Mouse (Mus musculus) adrenal gland, postnatal 10 days (tissue): ENCODE measurements around the gene Zfp652. TPM values are rescaled to one million over a fixed set of nuclear protein-coding genes. Genes with fewer than 3 reads are reported as not detected.
"Not testable (repeated sequence)": the region's sequence is repeated elsewhere in the genome, so short reads cannot be mapped to it uniquely, and the experiment has no call there.

Experiments
- DNase-seq: peaks from one replicate; pipeline ENCODE4 v3.0.0; 2021; ENCODE audit warnings: mixed read lengths
- total RNA-seq, 2 experiments: library from RNA; stranded (reverse); gene quantifications; 2 replicates each; pipeline ENCODE4 v1.2.3; 2021

Zfp652 gene
- total RNA-seq, 2 experiments from 2014 or later = 42.8 to 46.6 TPM

DNA sequence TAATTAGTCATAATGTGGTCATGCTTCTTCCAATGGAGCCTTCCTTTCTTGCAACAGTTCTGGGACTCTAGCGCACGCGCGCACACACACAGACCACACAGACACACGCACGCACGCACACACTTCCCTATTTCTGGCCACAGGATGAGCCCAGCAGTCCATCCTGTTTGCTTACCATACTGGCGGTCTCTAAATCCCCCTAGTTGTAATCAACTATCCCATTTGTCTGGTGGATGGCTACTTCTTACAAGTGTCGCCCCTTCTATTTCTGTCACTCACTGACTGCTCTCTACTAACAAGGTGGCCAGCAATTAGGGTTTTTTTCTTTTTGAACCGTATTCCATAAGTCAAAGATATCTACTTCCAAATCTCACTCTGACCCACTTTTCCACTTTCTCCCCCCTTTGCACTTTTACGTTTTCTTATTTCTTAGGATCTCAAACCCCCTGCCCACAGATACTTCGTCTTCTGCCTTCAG is 349 bp upstream of the Zfp652 start:
- DNase-seq = peak; percentile 50

GRCm38 (mm10) chr11:95713225-95713810 is 845 bp downstream of the Zfp652 start:
- peak; percentile 58 for DNase-seq

DNA sequence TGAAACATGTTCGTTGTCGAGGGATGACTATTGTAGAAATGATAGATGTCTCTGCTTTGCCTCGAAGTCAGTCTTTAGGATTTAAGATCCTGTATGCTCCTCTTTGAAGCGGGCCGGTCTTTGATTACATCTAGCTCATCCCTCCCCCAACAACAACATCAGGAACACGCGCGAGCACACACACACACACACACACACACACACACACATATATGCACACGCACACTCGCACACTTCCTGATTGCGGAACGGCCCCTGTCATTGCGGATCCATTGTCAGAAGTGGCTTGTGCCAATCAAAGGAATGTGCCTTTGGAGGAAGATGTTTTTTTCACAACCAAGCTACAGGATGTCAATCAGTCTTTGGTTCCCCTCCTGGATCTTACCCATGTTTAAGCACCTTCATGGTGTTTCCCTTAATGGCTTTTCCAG is 1.4 kb downstream of the Zfp652 start:
- DNase-seq = peak; percentile 18

DNA sequence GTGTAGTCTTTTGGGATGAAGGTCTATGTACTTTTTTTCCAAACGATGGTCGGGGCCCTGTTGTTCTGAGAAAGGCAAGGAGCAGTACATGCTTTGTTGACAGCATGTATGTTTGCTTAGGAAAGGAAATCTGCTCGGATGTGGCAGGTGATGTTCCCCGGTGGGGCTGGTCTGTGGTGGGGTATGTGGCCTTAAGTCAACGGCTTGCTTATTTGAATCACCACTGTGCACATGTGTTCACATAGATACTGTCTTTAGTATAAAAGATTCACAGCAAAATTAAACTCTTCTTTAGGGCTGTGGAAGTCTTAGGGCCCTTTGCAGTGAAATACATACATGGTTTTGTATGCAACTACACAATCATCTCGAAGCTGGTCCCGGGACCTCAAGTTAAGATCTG is 1.9 kb downstream of the Zfp652 start:
- no peak for DNase-seq

GRCm38 (mm10) chr11:95716136-95716535 is 3.7 kb downstream of the Zfp652 start:
- DNase-seq = no peak

- no peak for DNase-seq
Observed at GRCm38 (mm10) chr11:95719356-95719755, 6.9 kb downstream of the Zfp652 start.

DNA sequence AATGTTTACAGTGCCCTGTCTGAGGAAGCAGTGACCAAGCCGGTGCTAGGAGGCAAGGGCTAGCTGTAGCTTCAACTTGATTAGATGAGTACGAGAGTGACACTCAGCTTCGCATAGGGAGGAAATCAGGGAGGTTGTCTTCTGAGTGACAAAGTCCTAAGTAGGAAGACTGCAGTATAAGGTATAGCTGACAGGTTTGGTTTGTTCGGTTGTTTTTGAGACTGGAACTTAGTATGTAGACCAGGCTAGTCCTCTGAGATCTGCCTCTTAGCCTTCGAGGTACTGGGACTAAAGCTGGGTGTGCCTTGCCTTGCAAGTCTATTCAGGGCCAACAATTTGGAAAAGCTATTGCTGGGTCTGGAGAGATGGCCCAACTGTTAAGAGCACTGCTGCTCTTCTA is 10.8 kb downstream of the Zfp652 start, which contains the start of gene B130006D01Rik:
B130006D01Rik (plus strand) TSS at position 301 of the 400 bp plus-strand sequence.
- no peak for DNase-seq

DNA sequence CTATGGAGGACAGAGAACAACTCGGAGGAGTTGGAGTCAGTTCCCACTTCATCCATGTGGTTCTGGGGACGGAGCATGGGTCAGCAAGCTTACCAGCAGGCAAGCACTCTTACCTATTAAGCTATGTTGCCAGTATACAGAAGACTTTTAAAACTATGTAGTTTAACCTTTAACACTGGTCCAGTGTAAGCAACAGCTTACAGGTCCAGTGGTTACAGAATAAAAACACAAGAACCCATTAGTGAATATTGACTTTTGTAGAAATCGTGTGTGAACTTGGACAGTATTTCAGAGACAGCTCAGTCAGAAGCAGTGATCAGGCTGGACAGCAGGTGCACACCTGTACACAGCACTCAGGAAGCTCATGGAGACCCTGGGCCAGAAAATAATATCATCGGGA is 12.0 kb downstream of the Zfp652 start:
- no peak for DNase-seq

DNA sequence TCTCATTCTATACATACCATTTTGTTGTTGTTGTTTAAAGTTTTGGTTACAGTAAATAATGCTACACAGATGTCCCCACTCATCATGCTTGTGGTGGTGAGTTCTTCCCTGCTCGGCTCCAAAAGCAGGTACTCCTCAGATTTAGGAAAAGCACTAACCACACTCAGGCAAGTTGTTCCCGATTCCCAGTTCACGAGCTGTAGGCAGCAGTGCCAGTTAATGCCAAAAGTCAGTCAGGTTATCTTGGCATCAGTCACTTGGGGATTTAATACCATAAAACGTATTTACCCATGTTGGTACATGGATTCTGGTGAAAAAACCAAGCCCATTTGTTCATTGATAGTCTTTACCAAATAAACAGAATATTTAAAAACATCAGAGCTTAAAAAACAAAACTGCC is 13.7 kb downstream of the Zfp652 start:
- no peak for DNase-seq

GRCm38 (mm10) chr11:95727947-95728346 is 15.5 kb downstream of the Zfp652 start:
- DNase-seq = no peak

DNA sequence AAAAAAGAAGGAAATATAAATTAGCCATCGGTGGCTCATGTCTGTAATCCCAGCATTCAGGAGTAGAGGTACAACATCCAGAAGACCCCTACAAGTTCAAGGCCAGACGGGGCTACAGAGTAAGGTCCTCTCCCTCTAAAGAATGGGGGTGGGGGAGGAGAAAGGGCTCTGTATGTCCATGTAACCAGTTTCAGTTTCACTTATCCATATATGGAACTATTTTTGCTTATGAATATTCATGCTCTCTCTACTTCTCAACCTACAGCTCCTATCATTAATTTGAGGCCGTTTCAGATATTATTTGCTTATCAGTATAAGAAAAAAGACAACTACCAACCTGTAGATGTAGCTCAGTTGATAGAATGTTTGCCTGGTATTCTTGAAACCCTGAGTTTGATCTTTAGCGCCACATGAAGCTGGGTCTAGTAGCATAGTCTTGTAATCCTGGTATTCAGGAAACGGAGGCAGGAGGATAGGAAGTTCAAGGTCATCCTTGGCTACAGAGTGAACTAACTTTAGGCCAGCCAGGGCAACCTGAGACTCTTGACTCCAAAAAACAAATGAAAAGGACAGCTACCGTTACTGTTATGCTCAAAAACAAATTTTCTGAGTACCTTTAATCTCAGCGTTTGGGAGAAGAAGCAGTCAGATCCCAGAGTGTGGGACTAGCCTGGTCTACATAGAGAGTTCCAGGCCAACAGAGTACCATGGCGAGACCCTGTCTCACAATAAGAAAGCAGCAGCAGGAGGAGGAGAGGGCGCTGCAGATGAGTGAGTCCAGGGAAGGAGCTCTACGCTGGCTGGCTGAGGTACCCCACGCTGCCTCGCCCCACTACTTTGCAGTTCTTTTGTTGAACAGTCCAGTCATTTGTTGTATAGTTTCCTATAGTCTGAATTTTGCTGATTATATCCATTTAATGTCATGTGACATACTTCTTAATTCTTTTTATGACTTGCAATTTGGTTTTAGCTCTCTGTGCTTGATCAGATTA is 16.7 kb downstream of the Zfp652 start:
- DNase-seq = no peak

- DNase-seq = no peak
Observed at GRCm38 (mm10) chr11:95734485-95734884, 22.0 kb downstream of the Zfp652 start.

DNA sequence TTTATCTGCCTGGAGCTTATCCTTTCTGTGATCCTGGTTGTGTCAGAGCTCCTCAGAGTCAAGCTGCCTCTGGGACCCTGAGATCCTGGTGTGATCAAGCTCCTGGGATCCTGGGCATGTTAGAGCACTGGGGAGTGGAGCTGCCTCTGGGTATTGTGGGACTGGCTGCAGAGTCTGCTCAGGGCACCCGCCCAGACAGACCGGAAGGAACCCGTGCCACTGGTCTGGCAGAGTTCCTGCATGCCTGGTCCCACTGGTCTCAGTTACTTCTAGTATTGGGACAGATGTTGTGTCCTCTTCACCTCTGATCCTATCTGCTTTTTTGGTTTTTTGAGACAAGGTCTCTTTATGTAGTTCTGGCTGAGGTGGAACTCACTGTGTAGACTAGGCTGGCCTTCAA is 25.3 kb downstream of the Zfp652 start:
- peak; percentile 62 for DNase-seq

GRCm38 (mm10) chr11:95744521-95744920 is 32.0 kb downstream of the Zfp652 start:
- DNase-seq = peak; percentile 19

DNA sequence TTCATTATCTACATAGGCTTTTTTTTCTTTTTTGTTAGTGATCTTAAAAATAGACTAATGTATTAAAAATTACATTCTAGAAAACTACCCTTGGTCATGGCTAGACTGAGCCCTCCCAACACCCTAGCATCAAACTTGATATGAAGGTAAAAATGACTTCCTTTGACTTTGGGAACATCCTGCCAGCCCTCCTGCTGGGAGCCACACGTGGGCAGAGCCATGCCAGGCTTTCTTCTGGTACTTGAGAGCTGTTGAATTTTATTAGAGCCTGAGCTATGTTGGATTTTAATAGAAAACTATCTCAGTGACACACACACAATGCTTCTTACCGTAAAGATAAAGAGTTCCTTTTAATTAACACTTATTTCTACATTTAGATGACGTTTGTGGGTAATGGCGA is 34.3 kb downstream of the Zfp652 start:
- DNase-seq = no peak

GRCm38 (mm10) chr11:95748331-95748730 is 35.9 kb downstream of the Zfp652 start:
- no peak for DNase-seq

- no peak for DNase-seq
Observed at GRCm38 (mm10) chr11:95749619-95750018, 37.1 kb downstream of the Zfp652 start.

- peak; percentile 90 for DNase-seq
Observed at GRCm38 (mm10) chr11:95750995-95751394, 38.5 kb downstream of the Zfp652 start.

GRCm38 (mm10) chr11:95755137-95755536 is 42.7 kb downstream of the Zfp652 start:
- not testable (repeated sequence) for DNase-seq

- DNase-seq = no peak
Observed at GRCm38 (mm10) chr11:95760521-95760920, 48.0 kb downstream of the Zfp652 start.

GRCm38 (mm10) chr11:95762996-95763395 is 50.5 kb downstream of the Zfp652 start:
- no peak for DNase-seq

GRCm38 (mm10) chr11:95764806-95765205 is 52.3 kb downstream of the Zfp652 start:
- DNase-seq = no peak

- DNase-seq = no peak
Observed at GRCm38 (mm10) chr11:95765334-95765733, 52.9 kb downstream of the Zfp652 start.
